Mouse (Mus musculus): Measurements from ENCODE around the gene Tcl1b2.
"Not testable (repeated sequence)": the region's sequence is repeated elsewhere in the genome, so short reads cannot be mapped to it uniquely, and the experiment has no call there.

Tcl1b2 gene

DNA sequence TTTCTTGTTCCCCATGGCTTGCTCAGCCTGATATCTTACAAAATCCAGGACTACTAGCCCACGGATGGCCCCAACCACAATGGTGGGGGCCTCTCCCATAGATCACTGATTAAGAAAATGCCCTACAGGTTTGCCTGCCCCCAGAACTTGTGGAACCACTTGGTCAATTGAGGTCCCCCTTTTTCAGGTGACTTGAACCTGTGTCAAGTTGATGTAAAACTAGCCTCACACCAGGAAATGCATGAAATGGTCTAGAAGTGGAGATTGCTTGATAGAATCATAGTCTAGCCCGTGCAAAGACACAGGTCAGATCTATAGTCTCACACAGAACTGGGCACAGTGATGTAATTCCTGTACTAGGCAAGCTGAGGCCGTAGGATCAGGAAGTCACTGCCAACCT, at the start of gene Tcl1b2:
Gene Tcl1b2, plus strand, starts transcription at position 301 of the 400 bp plus-strand sequence.
- no peak for DNase-seq

DNA sequence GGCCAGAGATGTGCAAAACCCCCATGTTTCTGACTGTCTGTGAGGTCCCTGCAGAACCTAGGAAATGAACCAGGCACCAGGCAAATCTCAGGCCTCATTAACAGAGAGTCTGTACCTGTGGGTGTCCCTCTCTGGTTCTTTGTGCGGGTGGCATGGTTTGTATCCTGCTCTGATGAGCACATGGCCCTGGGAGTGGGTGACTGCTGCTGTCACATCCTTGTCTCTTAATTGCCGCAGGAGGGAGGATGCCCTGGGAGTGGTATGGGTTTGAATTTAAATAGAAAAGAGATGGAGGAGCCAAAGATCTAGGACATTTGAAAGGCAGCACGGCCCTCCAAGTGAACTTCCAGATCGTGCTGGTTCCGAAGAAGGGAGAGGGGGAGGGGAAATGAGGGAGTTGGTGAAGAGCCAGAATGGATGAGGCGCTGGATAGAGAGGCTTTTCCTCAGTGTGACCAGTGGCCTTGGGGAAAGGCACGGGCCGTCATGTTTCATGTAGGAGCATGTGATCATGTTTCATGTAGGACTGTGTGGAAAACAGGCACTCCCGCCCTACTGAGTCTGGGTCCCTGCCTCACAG, 46.3 kb upstream of the Tcl1b2 start:
- peak; percentile 58 to 69 for DNase-seq

DNA sequence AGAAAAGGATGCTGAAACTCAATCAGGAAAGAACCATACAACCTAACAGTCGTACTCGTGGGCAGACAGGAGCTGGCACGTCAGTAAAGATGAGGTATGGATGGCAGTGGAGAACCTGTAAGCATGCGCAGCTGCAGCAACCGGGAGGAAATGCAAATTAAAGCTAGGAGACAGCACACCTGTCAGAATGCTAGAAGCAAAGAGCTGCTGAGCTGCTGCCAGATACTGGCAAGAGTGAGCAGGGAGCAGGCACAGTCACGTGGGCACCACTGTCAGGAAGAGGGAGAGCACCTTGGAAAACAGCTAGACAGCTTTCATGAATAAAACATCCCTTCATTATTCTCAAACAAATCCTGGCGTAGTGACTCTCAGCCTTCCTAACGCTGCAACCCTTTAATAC, 42.9 kb upstream of the Tcl1b2 start:
- DNase-seq, result no peak

DNA sequence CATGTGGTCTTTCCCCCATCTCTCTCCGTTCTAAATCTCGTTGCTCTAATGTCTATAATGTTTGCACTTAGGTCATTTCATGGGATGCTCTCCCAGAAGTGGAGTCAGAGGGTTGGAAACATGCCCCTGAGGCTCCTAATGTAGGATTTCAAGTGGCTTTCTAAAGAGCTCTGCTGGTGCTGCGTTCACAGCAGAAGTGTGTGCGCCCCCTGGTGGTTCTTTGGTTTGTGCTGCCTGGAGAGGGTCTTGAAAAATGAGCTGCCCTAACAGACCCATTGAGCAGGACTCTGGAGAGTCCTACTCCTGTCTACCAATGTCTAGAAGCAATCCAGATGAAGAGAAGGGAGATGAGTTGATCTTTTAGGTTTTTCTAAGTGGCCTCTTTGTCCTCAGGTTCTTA, 41.8 kb upstream of the Tcl1b2 start:
- peak; percentile 93 to 94 for DNase-seq

DNA sequence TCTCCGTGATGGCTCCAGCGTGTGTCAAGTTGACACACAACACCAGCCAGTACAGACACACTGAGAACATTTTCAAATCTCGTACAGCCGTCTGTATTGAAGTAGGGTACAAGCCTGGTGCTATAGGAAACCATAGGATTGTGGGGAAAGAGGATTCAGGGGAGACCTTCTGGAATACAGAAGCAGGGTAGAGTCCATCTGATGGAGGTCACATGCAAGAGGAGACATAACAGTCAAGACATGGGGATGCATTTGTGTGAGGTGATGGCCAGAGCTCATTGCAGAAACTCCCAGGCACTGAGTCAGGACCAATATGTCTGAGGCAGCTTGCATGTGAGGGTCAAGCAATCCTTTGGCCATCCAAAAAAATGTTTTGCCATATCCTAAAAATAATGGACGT, 40.5 kb upstream of the Tcl1b2 start:
- no peak for DNase-seq

DNA sequence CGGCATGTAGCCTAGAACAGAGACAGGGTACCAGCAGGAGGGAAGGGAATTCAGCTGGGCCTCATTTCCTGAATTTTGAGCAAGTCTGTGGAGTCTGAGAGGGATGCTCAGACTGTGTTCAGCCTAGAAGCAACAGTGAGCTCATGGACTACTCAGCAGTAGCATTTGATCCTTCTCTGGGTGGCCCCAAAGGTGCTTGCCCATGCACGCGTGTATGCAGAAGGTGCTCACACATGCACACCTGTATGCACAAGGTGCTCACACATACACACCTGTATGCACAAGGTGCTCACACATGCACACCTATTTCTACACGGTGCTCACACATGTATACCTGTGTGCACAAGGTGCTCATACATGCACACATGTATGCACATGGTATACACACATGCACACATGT, 37.0 kb upstream of the Tcl1b2 start:
- DNase-seq, result no peak

DNA sequence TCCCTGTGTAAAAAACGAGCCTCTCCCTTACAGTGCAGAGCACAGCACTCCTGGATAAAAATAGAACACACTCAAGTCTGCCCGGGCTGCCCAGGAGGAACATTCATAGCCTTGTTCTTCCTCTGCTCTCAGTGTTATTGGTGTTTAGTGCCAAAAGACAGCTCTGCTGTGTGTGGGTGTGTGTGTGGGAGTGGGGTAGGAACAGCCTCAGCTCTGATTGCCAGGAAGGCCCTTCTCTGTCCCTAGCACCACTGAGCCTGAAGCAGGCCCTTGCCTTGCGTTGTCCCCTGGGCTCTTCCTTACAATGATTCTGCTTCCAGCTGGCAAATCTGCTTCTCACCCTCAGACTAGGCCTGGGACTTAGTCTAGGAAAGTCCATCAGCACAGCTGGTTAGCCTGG, 36.4 kb upstream of the Tcl1b2 start:
- peak; percentile 31 to 50 for DNase-seq

DNA sequence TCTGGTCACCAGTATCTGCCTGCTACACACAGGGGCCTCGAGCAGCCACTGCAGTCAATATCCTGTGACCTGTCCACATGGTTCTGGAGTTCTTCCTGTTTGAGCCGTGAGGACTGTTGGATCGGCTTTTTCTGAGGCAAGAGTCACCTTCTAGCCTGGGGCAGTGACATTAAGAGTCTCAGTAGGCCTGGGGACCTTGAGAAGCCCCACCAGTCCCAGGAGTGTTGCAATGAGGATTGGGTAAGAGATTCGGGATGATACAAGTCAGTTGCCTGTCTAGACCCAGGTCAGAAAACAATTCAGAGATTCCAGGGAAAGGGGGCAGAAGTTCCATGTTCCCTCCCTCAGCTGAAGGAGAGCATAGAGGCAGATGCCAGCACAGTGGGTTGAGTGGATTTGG, 36.0 kb upstream of the Tcl1b2 start:
- no peak for DNase-seq

DNA sequence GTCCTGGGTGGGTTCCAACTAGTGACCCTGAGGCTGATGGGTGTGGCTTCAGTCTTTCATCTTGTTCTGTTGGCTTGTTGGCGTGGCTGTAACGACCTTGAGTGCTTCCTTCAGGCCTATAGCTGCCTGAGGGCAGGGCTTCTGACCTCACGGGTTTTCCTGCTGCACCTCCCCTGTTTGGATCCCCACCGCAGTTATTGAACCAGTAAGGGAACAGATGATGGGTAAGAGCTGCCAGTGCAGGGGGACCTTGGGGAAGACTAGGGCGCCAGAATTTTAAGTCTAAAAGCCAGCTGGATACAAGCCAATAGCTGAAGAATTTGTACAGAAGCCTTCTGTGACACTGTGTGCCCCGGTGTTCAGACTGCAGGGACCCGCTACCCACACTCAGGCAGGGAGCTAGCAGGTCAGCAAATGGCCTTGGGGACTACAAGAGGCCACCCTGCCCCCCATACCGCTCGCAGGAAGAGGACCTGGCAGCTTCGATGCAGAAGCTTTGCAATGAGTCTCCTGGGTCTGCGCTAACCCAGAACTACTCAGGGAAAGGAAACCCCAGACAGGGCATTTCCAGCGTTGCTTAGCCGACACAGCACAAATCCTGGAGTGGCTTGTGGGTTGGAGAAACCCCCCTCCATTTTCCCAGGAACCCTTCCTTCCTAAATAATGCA, 33.4 kb upstream of the Tcl1b2 start:
- peak; percentile 23 to 26 for DNase-seq

DNA sequence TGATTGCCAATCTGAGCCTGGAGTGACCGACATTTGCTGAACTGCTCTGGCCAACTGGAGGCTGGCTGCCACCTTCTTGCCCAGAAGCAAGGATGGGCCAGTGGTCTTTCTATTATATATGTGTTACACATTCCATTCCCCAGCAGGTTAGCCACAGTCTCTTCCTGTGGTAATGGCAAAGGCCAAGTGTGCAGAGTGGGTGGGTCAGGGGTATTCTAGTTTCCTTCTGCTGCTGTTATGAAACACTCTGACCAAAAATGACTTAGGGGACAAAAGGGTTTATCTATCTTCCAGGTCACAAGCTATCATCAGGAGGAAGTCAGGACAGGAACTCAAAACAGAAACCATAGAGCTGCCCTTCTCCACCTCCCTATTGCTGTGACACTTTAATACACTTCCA, 29.2 kb upstream of the Tcl1b2 start:
- no peak for DNase-seq

DNA sequence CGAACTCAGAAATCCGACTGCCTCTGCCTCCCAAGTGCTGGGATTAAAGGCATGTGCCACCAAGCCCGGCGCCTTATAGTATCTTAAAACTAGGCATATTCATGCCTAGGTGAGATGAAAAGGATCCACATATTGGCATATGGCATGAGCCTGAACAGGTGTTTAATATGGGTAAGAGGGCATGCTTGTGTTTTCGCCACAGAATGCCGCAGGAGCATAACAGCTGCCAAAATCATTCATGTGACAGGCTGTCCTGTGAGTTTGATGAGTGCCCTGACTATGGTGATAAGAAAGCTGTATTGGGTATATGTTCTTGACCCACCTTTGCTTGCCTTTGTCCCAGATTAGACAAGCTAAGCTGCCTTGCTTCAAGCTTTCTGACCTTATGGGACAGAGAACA, 20.5 kb upstream of the Tcl1b2 start:
- no peak for DNase-seq

DNA sequence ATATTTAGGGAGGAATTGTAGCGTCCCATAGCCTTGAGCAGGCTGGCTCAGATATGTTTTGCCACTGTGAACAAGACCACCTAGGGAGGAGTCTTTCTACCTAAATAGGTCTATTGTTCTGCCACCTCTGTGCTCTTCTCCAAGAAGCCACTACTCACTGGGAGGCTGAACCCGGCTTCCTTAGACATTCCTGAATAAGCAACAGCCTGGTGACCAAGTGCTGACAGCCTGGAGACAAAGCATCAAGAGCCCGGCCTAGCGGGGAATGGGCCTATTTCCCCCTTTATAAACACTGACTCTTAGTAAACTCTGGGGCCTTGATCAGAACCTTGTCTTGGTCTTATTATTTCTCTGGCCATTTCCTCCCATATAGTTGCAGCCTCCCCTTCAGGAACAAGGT, 19.3 kb upstream of the Tcl1b2 start:
- DNase-seq, result no peak

DNA sequence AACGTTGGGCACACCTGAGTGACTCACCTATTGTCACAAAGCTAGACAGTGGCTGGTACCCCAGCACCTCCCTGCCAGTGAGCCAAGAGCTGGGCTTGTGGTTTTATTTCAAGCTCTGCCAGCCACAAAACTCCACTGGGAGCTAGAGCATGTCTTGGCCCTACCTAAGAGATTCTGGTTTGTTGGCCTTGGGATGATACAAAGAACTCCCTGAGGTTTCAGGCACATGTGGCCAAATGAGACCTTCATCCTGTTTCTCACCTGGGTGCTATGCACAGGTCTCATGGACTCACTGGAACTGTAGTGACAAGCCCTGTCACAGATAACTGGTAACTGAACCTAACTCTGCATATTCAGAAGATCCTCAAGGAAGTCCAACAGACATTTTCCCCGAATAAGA, 18.2 kb upstream of the Tcl1b2 start:
- no peak for DNase-seq

DNA sequence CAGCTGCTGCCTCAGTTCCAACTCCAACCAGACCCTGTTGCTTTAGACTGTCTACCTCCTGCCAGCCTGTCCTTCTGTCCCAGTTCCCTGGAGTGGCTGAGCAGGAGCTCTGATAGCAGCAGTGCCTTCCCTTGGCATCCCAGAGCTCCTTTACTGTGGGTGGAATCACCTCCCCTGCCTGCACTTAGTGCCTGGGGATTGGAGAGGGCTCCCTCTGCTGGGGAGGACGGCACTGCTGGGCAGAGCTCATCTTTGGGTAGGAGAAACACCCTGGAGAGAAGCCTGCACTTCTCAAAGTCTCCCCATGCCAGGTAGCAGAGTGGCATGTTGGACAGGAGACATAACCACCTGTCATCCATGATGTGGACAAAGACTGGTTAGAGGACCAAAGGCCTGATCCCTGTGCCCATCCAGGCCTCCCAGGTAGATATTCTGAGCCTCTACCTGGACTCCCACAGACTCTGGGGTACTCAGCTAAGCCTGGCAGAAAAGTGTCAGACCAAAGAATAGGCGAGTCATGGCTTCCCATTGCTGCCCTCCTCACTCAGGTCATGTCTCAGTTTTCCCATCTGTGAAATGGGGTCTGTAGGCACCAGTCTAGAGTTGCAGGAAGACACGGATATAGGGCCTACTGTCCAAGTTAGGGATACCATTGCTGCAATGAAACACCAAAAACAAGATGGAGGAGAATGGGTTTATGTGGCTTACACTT, 16.2 kb upstream of the Tcl1b2 start:
- DNase-seq, result not testable (repeated sequence)

DNA sequence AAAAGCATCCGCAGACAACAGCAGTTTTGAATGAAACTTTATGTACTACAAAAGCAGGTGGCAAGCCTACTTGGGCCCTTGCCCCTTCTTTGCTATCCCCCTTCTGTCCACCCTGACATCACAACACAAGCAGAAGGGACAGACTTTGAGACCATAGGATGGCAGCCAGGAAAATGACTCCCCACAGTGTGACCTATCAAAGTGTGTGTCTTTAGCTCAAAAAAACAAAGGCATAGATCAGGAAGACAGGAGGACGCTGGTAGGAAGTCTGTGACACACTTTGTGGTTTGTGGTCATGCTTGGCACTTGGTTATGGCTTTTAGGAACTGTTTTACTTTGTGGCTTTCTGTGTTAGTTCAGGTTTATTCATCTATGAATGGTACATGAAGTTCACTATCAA, 11.6 kb upstream of the Tcl1b2 start:
- not testable (repeated sequence) for DNase-seq

DNA sequence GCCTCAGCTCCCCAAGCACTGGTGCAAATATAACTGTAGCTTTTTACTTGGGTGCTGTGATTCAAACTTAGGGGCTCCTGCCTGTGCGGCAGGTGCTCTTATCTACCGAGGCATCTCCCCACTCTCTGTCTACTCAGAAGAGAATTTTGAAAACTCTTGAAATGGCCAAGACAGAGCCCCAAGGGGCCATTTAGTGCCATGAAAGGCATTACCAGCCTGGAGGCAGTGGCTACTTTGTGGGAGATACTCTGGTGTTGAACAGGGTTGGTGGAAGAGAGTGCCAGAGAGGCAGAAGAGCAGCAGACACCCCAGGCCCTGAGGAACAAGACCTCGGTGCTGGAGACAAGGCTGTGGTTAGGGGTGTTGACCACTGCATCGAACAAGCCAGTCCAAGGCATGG, 11.0 kb upstream of the Tcl1b2 start:
- not testable (repeated sequence) for DNase-seq

DNA sequence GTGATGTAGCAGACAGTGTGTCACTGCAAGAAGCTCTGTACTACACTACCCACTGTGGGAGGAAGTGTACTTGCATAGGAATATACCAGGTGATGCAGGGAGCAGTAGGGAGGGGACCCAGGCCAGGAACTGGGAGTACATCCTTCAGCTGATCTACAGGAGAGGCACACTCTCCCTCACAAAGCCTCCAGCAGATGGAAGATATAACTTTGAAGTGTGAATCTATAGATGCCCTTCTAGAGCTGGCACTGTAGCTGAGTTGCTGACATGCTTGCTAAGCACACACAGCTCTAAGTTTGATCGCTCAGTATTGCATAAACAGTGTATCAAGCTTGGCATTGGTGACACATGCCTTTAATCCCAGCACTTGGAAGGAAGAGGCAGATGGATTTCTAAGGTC, 8.1 kb upstream of the Tcl1b2 start:
- not testable (repeated sequence) for DNase-seq

DNA sequence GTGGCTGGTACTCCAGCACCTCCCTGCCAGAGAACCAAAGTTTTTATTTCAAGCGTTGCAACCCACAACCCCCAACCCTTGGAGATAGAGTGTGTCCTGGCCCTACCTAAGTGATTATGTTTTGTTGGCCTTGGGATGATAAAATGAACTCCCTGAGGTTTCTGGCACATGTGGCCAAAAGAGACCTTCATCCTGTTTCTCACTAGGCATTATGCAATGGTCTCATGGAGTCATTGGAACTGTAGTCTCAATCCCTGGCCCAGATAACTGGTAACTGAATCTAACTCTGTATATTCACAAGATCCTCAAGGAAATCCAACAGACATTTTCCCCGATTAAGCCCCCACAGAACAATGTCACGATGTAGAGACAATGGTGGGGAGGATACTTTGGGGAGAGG, 2.7 kb upstream of the Tcl1b2 start:
- no peak for DNase-seq

DNA sequence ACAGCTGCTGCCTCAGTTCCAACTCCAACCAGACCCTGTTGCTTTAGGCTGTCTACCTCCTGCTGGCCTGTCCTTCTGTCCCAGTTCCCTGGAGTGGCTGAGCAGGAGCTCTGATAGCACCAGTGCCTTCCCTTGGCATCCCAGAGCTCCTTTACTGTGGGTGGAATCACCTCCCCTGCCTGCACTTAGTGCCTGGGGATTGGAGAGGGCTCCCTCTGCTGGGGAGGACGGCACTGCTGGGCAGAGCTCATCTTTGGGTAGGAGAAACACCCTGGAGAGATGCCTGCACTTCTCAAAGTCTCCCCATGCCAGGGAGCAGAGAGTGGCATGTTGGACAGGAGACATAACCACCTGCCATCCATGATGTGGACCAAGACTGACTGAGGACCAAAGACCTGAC, 886 bp upstream of the Tcl1b2 start:
- DNase-seq, result not testable (repeated sequence)

DNA sequence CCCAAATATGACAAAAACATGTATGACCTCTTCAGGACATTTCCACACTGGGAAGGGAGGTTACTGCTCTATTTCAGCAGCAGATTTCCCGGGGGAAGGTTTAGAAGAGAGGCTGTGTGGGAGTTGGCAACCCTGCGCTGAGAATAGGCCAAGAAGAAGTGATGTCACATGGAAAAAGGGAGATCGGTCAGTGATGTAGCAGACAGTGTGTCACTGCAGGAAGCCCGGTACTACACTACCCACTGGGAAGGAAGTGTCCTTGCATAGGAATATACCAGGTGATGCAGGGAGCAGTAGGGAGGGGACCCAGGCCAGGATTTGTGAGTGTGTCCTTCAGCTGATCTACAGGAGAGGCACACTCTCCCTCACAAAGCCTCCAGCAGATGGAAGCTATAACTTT, 9.5 kb downstream of the Tcl1b2 start:
- peak in 1 of 2 experiments; percentile 5 for DNase-seq

DNA sequence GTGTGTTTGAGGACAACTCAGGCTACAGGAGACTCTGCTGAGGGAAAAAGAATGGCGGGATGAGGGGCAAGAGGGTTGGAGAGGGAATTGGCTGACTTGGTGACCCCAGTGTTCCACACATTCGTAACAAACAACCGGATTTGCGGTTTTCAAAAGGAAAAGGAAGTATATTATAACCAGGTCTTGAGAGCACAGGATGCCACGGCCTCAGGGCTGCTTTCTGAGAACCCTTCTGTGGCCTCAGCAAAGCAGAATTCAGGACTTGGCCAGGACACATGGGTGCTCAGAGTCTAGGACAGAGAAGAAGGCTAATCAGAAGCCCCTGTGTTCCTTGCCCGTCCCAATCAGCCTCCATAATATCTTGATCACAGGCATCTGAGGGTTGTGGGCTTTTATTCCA, 13.0 kb downstream of the Tcl1b2 start:
- no peak for DNase-seq

DNA sequence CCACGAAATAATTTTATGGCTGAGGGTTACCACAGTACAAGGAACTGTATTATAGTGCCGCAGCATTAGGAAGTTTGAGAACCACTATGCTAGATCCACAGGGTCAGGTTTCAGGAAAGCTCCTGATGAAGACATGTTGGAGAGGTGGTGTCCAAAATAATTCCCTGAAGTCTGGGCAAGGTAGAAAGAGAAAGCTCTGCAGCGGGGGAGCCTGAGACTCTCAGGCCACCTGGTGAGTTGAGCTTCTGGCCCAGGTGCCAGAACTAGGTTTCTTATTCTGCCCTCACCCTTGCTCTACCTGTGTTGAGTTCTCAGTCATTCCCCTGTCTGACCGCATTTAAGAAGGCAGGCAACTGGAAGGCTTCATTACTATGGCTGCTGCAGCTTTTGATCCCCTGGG, 13.6 kb downstream of the Tcl1b2 start, which contains the start of gene Tcl1b1:
Gene Tcl1b1, plus strand, starts transcription at position 301 of the 400 bp plus-strand sequence.
- DNase-seq, result no peak

DNA sequence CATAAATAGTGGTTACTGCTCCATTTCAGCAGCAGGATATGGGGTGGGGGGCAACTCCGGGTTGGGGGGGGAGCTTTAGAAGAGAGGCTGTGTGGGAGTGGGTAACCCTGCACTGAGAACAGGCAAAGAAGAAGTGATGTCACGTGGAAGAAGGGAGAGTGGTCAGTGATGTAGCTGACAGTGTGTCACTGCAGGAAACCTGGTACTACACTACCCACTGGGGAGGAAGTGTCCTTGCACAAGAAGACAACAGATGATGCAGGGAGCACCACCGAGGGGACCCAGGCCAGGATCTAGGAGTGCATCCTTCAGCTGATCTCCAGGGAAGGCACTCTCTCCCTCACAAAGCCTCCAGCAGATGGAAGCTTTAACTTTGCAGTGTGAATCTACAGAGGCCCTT, 20.9 kb downstream of the Tcl1b2 start:
- DNase-seq, result no peak

DNA sequence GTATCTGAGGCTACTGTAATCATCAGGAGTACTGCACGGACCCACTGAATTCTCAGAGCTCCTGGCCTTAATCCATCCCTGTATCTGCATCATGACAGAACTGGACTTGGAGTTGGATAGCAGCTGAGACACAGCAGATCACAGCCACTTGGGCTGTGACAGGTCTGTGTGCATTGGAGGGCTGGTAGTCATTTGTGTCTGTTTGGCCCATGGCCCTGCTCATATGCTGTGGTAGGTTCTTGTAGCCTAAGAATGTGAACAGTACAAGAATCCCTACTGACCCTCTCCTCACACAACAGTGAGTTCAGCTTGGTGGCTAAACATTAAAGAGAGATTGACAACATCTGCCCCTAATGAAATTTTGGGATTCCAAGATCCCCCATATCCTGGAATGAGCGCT, 27.6 kb downstream of the Tcl1b2 start:
- no peak for DNase-seq

Measured in kidney, postnatal 4 days (tissue).